Mouse (Mus musculus) lung, postnatal 4 days (tissue): ENCODE measurements at regions not wholly inside any gene's neighbourhood (a gene's known extent, or its start where the extent isn't known, plus 50 kb on each side); places are given as distances from the start of the nearest gene placed in this dataset.
A peak's percentile ranks its signal among the peaks of the same experiment; 100 is the strongest.
"Not testable (repeated sequence)": the region's sequence is repeated elsewhere in the genome, so short reads cannot be mapped to it uniquely, and the experiment has no call there.

ENCODE experiments used
- DNase-seq, 2 experiments: peaks; one replicate each; pipeline ENCODE4 v3.0.0; 2021

DNA sequence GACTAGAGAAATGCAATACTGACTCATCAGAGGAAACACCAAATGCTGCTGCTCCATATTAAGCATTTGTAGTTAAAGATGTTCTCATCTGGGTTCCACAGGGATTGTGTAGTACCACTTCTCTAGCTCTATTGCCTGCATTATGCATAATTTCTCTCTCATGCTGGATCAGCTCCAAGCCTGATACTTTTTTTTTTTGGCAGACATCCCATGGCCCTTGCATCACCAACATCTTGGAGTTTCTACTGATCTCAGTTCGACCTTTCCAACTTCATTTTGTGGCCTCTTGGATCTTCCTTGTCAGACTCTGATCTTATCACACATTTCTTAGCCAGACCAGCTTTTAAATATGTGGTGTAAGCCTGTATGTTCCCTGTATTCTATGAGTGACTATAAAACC, 701.1 kb upstream of the Nr2f1 start:
- no peak for DNase-seq

DNA sequence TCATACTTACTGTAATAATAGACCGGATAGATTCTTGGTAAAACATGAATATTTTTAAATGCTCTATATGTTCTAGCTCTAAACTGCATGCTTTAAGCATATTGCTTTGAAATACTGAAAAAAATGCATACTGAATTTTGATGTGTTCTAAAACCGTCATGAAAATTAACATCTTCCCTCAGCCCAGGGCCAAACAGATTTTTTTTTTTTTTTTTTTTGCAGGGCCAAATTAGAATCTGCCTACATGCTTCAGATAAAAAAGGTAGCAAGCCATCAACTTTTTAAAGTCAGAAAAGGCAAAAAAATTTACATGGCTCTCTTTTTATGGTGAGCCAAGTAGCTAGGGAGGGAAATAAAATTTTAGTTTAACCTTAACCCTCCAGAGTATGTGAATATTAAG, 692.7 kb upstream of the Nr2f1 start:
- no peak for DNase-seq

DNA sequence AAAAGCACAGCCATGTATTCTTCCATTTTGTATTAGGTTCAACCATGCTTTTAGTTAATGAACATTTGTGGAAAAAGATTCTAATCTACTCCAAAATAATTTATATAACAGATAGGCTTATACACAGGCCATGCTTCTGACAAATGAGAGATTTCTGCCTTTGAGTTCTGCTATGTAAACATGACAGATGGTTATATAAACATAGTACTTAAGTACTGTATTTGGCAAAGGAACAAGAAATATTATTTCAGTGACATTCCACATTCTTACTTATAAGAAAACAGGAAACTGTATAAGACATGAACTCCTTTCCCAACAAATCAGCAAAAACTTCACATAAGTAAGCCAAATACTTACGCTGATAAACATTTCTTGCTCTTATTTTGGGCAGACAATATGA, 683.5 kb upstream of the Nr2f1 start:
- DNase-seq = no peak

DNA sequence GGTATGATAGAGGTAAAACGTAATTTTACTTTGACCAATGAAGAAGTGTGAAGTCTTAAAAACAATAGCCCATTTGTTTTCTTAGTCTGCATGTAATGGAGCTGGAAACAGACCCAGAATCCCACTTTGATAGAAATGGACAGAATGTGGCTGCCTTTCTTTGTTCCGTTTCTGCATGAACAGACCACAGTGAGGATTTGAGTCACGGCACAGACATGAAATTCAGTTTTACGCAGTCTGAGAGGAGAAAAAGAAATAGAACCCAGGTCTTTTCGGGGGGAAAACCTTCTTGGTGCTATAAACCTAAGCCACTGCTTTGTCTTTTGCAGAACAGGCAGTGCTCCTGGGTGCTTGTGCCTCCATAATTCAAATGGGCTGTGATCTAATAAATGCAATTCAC, 673.0 kb upstream of the Nr2f1 start:
- DNase-seq = no peak

DNA sequence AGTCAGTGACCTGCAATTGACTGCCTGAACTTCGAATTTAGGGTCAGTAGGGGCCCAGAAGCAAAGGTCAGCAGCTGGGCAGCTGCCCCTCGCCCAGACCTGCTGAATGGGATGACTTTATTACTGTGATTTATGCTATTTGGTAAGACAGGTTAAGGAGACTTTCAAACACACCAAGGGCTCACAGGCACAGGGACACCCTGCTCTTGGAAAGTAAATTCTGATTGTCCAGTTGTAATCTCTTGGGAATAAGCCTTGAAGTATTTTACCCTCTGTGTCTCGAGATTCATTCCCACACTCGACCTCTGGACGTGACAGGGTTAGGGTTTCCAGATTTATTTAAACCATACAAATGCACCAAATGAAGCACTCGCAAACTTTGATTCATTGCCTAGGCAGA, 672.4 kb upstream of the Nr2f1 start:
- DNase-seq = no peak

DNA sequence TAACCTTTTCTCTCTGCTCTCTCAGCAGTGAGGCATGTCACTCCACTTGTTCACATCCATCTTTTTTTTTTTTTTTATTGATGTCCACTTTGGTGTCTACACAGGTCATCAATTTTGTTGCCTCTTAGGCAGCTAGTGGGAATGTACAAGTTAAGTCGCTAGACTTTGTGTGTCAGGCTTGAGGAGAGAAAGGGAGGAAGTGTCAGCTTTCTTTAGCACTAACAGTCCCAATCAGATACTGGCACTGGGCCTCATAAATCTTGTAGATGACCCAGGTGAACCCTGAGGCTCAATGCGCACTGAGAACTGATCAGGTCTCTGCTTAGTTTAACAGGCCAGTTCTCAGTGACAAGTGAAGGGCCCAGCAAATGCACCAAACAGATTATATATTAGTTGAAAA, 671.7 kb upstream of the Nr2f1 start:
- no peak for DNase-seq

DNA sequence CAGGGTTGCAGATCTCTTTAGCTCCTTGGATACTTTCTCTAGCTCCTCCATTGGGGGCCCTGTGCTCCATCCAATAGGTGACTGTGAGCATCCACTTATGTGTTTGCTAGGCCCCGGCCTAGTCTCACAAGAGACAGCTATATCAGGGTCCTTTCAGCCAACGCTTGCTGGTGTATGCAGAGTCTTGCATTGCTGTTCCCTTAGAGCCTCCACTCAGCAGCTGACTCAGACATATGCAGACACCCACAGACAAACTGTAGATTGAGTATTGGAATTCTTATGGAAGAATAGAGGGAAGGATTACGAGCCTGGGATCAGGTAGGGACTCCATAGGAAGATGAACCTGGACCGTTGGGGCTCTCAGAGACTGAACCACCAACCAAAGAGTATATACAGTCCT, 624.8 kb upstream of the Nr2f1 start:
- DNase-seq = not testable (repeated sequence)

DNA sequence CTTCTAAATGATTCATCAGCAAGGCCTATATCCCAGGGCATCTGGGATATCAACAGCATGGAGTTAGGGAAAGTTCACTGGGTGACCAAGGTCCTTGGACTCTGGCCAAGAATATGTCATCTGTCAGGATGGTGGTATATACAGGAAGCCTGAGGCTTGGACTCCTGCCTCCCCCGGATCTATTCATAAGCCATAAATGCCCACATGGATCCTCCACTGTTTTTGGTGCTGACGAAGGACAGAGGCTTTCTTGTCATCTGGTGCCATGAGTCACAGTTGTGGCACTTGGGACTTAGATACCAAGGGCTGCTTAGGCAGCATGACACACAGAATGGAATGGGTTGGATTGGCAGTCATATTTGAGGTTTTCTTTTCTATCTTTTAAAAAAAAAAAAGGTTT, 610.1 kb upstream of the Nr2f1 start:
- peak; percentile 6 to 23 for DNase-seq

DNA sequence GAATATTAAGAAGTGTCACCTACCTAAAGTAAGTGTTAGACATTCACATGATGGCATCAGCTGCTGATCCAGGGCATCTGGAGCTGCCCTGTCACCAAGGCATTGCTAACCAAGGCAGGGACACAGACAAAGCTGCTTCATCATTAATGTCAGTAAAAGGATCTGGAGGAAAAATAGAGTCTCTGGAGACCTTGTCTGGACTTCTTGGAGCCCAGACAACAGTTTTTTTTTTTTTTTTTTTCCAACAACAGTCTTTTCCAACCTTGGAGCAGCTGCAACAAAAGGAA, 603.2 kb upstream of the Nr2f1 start:
- peak in 1 of 2 experiments; percentile 23 for DNase-seq

DNA sequence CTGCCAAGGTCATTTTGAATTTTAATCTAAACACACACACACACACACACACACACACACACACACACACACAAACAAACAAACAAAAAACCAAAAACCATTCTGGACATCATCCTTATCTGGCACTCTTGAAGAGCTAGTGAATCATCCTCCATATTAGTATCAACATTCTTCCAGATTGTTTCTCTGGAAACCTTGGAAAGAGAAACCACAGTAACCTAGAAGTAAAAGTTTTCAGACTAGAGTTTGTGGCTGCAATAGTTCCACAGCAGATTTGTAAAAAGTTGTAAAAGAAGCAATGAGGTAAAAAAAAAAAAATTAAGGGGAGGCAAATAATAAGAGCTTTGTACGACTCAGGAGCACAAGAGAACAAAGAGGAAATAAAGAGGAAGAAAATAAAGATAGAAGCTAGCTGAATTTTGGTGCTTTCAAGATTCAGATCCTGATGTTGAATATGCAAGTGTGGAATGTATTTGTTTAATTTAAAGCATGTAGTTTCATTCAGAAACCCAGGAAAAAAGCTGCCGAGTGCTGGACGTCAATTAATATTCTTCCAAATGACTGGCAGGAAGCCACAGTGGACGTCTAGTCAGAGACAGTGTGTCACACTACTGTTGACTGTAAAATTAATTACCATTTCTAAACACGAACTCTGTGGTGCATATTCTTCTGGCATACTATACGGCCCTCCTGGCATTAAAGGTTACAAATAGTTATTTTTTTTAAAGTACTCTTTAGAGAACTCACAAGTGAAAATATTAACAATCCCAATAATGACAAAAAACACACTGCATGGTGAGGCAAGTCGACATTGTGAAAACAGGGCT, 602.7 kb upstream of the Nr2f1 start:
- DNase-seq = no peak

DNA sequence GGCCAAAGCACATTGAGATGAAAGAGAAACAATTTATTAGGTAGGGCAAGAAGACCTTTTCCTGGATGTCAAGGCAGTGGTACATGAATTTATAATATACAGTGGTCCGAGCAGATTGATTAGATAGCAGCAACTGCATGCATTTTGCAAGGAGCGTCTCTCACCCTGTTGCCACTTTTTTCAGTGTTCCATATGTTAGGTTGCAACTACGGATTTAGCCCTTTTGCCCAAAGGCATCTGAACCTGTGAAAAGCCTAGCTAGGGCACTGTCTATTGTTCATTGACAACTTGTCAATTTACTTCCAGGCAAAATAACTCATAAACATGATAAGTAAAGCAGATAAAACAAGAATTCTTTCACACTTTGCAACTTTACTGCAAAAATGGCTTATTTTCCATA, 600.1 kb upstream of the Nr2f1 start:
- DNase-seq = no peak

DNA sequence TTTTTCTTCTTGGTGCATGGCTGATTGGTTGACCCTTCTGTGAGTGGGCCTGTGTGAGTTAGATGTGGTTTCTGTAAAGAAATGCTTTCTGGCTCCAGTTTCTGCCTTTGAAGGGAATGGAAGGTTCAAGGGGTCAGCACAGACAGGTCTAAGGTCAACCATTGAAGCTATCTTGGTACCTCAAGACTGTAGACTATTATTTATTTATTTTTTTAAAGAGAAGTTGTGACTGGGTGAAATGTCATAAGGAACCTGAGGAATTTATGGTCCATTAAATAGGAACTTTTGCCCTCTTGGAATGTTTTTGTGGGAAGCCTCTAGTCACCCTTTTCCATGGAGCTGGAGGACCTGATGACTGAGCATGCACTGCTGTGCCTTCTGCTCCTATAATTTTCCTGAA, 595.7 kb upstream of the Nr2f1 start:
- DNase-seq = no peak

DNA sequence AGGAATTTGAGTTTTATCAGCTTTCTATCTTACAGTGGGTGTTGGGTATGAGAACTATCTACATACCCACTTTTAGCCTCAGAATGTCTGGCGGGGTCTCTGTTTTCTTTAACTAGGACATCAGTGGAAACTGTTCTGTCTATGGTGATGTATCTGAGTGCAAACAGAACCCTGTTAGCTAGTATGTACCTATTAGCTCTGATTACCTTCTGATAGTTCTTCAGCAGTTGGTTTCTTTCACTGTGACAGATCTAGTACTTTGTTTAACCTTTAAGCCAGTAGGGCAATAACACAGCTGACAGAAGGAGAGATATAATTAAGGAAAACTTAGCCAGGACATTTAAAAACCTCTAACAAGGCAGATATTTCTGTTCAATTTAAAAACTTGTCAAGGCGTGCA, 584.7 kb upstream of the Nr2f1 start:
- no peak for DNase-seq

DNA sequence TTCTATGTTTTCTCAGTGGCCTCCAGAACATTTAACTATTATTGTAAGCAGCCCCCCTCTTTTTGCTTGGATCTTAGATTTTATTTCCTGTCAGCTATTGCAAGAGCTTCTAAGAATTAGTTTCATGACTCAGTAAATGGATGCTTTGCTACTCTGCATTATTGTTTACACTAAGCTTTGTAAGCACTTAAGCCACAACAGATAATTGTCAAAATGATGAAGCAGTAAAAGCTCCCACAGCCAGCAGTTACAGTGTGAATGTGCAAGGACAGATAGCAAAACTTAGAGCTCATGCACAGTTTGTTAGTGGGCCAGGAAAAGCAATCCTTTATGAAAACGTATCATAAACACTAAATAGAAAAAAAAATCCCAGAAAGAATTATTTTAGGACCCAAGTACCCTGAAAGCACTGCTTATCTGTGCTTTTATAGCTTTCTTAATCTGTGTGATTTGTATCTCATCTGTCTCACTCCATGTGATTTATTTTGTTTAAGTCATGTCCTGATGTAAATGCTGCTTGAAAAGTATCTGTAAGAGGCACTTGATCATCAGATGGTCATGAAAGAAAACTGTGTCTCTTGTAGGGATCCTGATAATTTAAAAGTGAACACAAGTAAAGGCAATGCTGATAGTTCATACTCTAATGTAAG, 584.2 kb upstream of the Nr2f1 start:
- no peak for DNase-seq
